Mouse (Mus musculus): Measurements from ENCODE around the gene Hoxd9.

GRCm38 (mm10) chr2:74704393-74704998 is 7.0 kb downstream of the Hoxd9 start, which contains the start of gene Hoxd8:
- TF ChIP-seq CTCF (IDR thresholded peaks at IDR 0.05; ENCODE audit: low read depth) (no peak), EP300 (IDR thresholded peaks at IDR 0.05; ENCODE audit: low read depth) (no peak)
